Mouse (Mus musculus) liver, adult 2 months (tissue): ENCODE results near the gene Fut4. TPM values are rescaled to one million over a fixed set of nuclear protein-coding genes. Genes with fewer than 3 reads are reported as not detected.

ENCODE experiments used
- DNase-seq: peaks from one replicate; pipeline ENCODE4 v3.0.0-alpha.2; 2011; ENCODE audit warnings: low read depth, low spot score; ENCODE audit errors: extremely low read depth
- H3K27ac ChIP-seq: fragments of 200-500 bp; replicated peaks from 2 replicates; pipeline ENCODE4 v1.5.1; 2012; ENCODE audit warnings: low read depth, mild to moderate bottlenecking, control low read depth, inconsistent platforms, low read length; ENCODE audit not compliant: insufficient read depth
- H3K27me3 ChIP-seq: fragments of 200-500 bp; 2 replicates; pipeline ENCODE4 v1.6.1; 2012; ENCODE audit warnings: mild to moderate bottlenecking, moderate library complexity, low read length, inconsistent platforms; ENCODE audit not compliant: control insufficient read depth, insufficient read depth
- H3K36me3 ChIP-seq: fragments of 200-500 bp; 2 replicates; pipeline ENCODE4 v1.6.1; 2012; ENCODE audit warnings: low read length, inconsistent platforms; ENCODE audit not compliant: control insufficient read depth, insufficient read depth
- H3K4me1 ChIP-seq: fragments of 200-500 bp; 2 replicates; pipeline ENCODE4 v1.6.1; 2011; ENCODE audit warnings: low read length; ENCODE audit not compliant: control insufficient read depth, insufficient read depth
- H3K4me3 ChIP-seq: fragments of 200-500 bp; 2 replicates; pipeline ENCODE4 v1.5.1; 2011; ENCODE audit warnings: low read depth, mild to moderate bottlenecking, control low read depth, low read length, moderate library complexity; ENCODE audit not compliant: insufficient read depth
- H3K79me2 ChIP-seq: fragments of 200-500 bp; 2 replicates; pipeline ENCODE4 v1.6.1; 2012; ENCODE audit warnings: inconsistent platforms, mild to moderate bottlenecking, low read length, moderate library complexity; ENCODE audit not compliant: control insufficient read depth, insufficient read depth
- H3K9ac ChIP-seq: fragments of 200-500 bp; 2 replicates; pipeline ENCODE4 v1.6.1; 2012; ENCODE audit warnings: low read depth, mild to moderate bottlenecking, control low read depth, inconsistent platforms, low read length
- CTCF ChIP-seq: fragments of 200-500 bp; IDR thresholded peaks from 2 replicates; pipeline ENCODE4 v1.5.1; 2011; ENCODE audit warnings: low read depth, low read length, control low read depth
- POLR2A ChIP-seq: fragments of 200-500 bp; IDR thresholded peaks from 2 replicates; pipeline ENCODE4 v1.6.1; 2011; ENCODE audit warnings: low read length, control low read depth; ENCODE audit not compliant: insufficient read depth; ENCODE audit errors: extremely low read depth
- WGBS: fragments of 180-500 bp; shearing (Covaris S2); methylation state at CpG from one replicate; pipeline ENCODE4 v1.1.7; 2018; 5-methylcytosine and 5-hydroxymethylcytosine counted together
- polyA plus RNA-seq: library from polyadenylated mRNA; depleted of rRNA; stranded (reverse); fragments of >200 nt; gene quantifications from 2 replicates; pipeline ENCODE4 v1.2.3, GENCODE M21; 2012
- total RNA-seq: library from RNA; depleted of rRNA; stranded (reverse); fragments of >200 nt; gene quantifications from 2 replicates; pipeline ENCODE4 v1.2.3, GENCODE M21; 2014

The Fut4 gene
- total and polyA plus RNA-seq, 2 experiments, result 0.17 to 0.18 TPM

DNA sequence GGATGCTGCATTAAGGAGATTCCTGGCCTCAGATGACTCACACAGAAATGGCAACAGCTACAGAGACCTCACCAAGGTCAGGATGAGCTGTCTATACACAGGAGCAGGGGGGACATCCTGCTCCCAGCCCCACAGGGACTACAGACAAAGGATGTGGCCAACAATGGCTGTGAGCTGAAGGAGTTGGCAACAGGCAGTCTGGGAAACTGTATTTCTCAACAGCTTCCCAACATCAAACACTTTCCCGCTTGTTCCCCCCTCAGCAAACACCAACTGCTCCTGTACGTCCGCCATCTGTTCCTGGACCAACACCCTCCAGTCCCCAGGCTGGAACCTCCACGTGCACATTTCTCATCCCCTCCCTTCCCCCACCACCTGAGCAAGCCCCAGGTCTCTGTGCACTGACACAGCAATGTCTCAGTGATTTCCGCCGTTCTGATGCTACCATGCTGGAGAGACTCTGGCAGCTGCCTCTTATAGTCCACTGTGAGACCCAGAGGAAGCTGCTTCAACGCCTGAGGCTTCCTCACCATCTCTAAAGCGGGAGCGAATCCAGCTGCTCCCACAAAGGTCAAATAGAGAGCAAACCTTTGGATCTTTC lies 21.2 kb downstream of the Fut4 start:
- 40% methylated on average over 9 of the region's 9 CpGs for whole genome bisulfite sequencing
- H3K9ac ChIP-seq, result no peak overlapping the region
- no peak overlapping the region for H3K27ac ChIP-seq
- no peak overlapping the region for H3K4me3 ChIP-seq
- no peak for DNase-seq
- H3K36me3 ChIP-seq, result no peaks in the 10 kb centered on the region
- no peaks in the 10 kb centered on the region for H3K27me3 ChIP-seq
- no peak for TF ChIP-seq CTCF
- no peak for TF ChIP-seq POLR2A
- no peaks in the 10 kb centered on the region for H3K79me2 ChIP-seq
- H3K4me1 ChIP-seq, result no peaks in the 10 kb centered on the region

DNA sequence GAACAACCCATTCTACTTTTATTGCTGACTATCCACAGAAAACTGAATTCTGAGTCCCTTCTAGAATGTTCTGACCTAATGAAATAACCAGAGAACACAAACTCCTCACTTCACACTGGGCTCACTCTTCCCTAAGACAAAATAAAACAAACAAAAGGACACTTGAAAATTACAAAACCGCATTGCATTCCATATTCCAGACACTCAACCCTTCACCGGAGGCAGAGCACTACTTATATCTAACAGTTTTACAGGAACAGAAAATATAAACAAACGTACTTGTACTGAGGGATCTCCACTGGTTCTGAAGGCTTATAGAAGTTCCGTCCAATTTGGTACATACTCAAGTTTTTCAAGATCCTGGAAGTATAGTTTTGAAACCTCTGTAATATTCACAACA lies 23.8 kb downstream of the Fut4 start:
- no peaks in the 10 kb centered on the region for H3K27me3 ChIP-seq
- H3K4me3 ChIP-seq, result no peak overlapping the region
- no peak overlapping the region for H3K27ac ChIP-seq
- H3K36me3 ChIP-seq, result no peaks in the 10 kb centered on the region
- no peak for DNase-seq
- WGBS, result 91% methylated on average over 4 of the region's 4 CpGs
- H3K79me2 ChIP-seq, result no peaks in the 10 kb centered on the region
- H3K4me1 ChIP-seq, result no peaks in the 10 kb centered on the region
- TF ChIP-seq CTCF (no peak), POLR2A (no peak)
- H3K9ac ChIP-seq, result no peak overlapping the region

DNA sequence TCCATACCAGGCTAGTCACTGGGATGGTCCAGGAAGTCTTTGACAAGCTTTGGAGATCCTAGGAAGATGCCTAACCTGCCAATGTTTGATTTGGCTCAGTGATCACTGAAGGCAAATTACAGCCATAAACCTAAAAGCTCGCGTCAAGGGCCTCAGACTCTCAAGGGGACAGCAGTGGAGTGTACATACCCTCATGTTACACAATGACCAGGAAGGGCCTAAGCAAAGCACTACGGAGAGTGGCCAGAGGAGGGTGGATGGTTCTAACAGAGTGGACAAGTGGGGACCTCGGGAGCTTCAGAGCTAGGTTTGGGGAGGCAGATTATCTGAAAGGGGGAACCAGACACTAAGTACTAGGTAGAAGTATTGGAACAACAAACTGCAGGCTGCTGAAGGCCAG lies 25.6 kb downstream of the Fut4 start:
- Histone ChIP-seq H3K27ac (no peak overlapping the region), H3K36me3 (no peaks in the 10 kb centered on the region)

DNA sequence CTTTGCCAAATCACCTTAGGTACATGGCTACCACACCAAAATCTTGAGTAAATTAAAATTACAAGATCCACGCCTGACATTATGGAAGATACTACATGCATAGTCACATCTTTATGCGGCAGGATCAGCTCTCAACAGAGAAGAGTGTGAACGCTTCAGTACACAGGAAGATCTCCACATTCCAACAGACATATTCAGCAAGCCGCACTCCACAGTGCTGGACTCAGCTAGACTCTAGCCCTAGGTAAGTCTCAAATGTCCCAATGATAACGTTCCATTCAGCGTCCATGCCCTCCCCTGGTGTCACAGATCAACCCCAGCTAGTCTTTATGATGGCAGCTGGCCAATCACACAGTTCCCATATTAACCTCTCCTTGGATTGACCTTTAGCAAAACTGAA lies 26.2 kb downstream of the Fut4 start:
- TF ChIP-seq CTCF (no peak), POLR2A (no peak)
- H3K36me3 ChIP-seq, result no peaks in the 10 kb centered on the region
- WGBS, result 87% methylated on average over 6 of the region's 6 CpGs

More for the DNA sequence above, 25.6 kb downstream of the Fut4 start:
- DNase-seq, result no peak
- TF ChIP-seq CTCF, result no peak
- no peak for TF ChIP-seq POLR2A
- Histone ChIP-seq H3K79me2 (no peaks in the 10 kb centered on the region), H3K27me3 (no peaks in the 10 kb centered on the region), H3K9ac (no peak overlapping the region), H3K4me1 (no peaks in the 10 kb centered on the region), H3K4me3 (no peak overlapping the region)
- 63% methylated on average over 4 of the region's 4 CpGs for WGBS

DNA sequence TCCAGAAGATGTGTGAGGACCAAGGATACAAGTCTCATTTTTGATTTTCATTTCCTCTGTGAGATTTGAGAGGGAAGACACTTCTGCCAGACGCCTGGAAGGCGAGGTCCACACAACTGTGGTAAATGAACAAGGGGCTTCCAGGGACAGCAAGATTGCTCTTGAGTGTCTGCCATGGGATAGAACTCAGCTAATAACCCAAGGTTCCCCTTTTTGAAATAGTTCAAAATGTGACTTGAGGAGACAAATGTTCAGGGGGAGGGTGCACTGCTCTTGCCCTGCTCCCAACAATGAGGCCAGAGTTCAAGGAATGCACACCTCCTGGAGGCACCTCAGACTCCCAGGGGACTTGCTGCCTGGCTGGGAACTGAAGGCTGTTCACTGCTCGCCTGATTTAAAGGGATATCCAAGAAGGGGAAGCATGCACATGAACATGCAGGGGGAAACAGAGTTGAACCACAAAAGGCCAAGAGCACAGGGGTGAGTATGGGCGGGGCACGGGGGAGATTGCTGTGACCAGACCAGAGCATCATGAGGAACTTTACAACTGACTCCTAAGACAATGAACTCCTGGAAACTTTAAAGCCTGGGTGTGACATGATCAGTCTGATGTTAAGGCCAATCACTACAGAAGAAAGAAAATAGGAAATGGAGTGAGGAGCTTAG lies 27.3 kb downstream of the Fut4 start:
- Histone ChIP-seq H3K36me3 (no peaks in the 10 kb centered on the region), H3K4me3 (no peak overlapping the region), H3K4me1 (no peaks in the 10 kb centered on the region), H3K27ac (no peak overlapping the region), H3K9ac (no peak overlapping the region), H3K27me3 (no peaks in the 10 kb centered on the region), H3K79me2 (no peaks in the 10 kb centered on the region)
- no peak for DNase-seq
- no peak for TF ChIP-seq POLR2A
- WGBS, result 85% methylated on average over 5 of the region's 5 CpGs

More for the DNA sequence above, 26.2 kb downstream of the Fut4 start:
- DNase-seq, result no peak
- Histone ChIP-seq H3K4me3 (no peak overlapping the region), H3K4me1 (no peaks in the 10 kb centered on the region), H3K27me3 (no peaks in the 10 kb centered on the region), H3K9ac (no peak overlapping the region), H3K79me2 (no peaks in the 10 kb centered on the region), H3K27ac (no peak overlapping the region)

DNA sequence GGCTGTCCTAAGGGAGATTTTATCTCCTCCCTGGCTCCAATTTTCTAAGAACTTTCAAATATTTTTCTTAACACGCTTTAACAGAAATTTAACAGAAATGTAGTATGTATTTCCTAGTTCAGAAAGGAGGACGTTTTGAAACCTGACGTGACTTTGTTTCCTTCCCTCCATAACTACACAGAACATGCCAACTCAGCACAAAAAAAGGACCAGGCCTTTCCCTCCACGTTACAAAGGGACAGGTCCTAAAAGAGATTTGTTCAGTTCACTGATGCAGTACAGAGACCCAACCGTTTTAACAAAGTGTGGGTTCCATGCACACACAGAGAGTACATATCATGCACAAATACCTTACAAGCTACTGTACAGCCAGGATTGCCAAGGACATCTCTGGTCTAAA lies 30.6 kb downstream of the Fut4 start:
- Histone ChIP-seq H3K79me2 (no peaks in the 10 kb centered on the region), H3K27me3 (no peaks in the 10 kb centered on the region), H3K4me1 (no peaks in the 10 kb centered on the region; the same call in 1 of the 2 replicates), H3K36me3 (no peaks in the 10 kb centered on the region), H3K4me3 (no peak overlapping the region), H3K27ac (no peak overlapping the region), H3K9ac (no peak overlapping the region)
- WGBS, result 73% methylated on average over 5 of the region's 5 CpGs
- TF ChIP-seq POLR2A, result no peak
- no peak for TF ChIP-seq CTCF
- no peak for DNase-seq
